Mouse (Mus musculus) ES-Bruce4 (cell line): Measurements from ENCODE around the gene Trpm2. TPM values are rescaled to one million over a fixed set of nuclear protein-coding genes. Genes with fewer than 3 reads are reported as not detected.

Experiments used
- H3K27ac ChIP-seq: 2 replicates; pipeline ENCODE4 v1.5.1; 2012; ENCODE audit warnings: low read length, inconsistent platforms; ENCODE audit not compliant: insufficient read depth
- H3K27me3 ChIP-seq: 2 replicates; pipeline ENCODE4 v1.6.1; 2012; ENCODE audit warnings: mild to moderate bottlenecking, low read length, inconsistent platforms; ENCODE audit not compliant: control insufficient read depth, poor library complexity, insufficient read depth, severe bottlenecking
- H3K36me3 ChIP-seq: 2 replicates; pipeline ENCODE4 v1.6.1; 2012; ENCODE audit warnings: inconsistent platforms, mild to moderate bottlenecking, low read length, moderate library complexity; ENCODE audit not compliant: control insufficient read depth, poor library complexity, insufficient read depth, severe bottlenecking
- H3K4me1 ChIP-seq: one replicate; pipeline ENCODE4 v1.8.1; 2011; ENCODE audit warnings: low read length; ENCODE audit not compliant: control insufficient read depth, insufficient read depth
- H3K4me3 ChIP-seq: 2 replicates; pipeline ENCODE4 v1.5.1; 2011; ENCODE audit warnings: low read depth, mild to moderate bottlenecking, low read length
- H3K9ac ChIP-seq: 2 replicates; pipeline ENCODE4 v1.6.1; 2012; ENCODE audit warnings: low read depth, mild to moderate bottlenecking, inconsistent platforms; ENCODE audit not compliant: poor library complexity, severe bottlenecking
- H3K9me3 ChIP-seq: replicated peaks from 2 replicates; pipeline ENCODE4 v1.6.1; 2012; ENCODE audit warnings: mild to moderate bottlenecking, low read length, inconsistent platforms; ENCODE audit not compliant: control insufficient read depth, poor library complexity, insufficient read depth, severe bottlenecking
- CTCF ChIP-seq: IDR thresholded peaks from one replicate; pipeline ENCODE4 v1.8.1; 2011; ENCODE audit warnings: low read depth, low read length
- EP300 ChIP-seq: IDR thresholded peaks from 2 replicates; pipeline ENCODE4 v1.6.1; 2011; ENCODE audit warnings: low read depth, low read length; ENCODE audit not compliant: insufficient read depth
- POLR2A ChIP-seq: IDR thresholded peaks from one replicate; pipeline ENCODE4 v1.8.1; 2011; ENCODE audit warnings: low read length; ENCODE audit not compliant: insufficient read depth
- polyA plus RNA-seq: library from polyadenylated mRNA; stranded (reverse); fragments of >200 nt; gene quantifications from 2 replicates; pipeline ENCODE4 v1.2.4, GENCODE M21; 2011; ENCODE audit warnings: low read depth; ENCODE audit not compliant: missing spikeins, insufficient read depth, insufficient read length

Trpm2 gene
- polyA plus RNA-seq, 1 experiment: 0.07 TPM

DNA sequence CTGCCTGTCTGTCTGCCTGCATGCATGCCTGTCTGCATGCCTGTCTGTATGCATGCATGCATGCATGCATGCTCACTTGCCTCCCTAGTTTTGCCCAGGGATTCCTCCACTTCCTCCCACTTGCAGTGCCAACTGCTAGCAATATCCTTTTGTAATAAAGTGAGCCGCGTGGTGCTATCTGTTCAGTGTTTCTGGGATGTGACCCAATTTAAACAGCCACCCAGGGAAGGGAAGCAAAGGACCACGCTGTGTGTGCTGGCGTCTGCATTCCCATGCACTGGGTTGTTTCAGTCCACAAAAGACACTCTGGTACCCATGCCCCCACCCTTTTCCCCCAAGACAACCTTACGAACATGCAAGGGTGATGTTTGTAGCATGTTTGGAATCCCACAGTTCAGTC lies 49.4 kb downstream of the Trpm2 start:
- Histone ChIP-seq H3K4me1 (no peaks in the 10 kb centered on the region), H3K27ac (no peak overlapping the region), H3K36me3 (no peaks in the 10 kb centered on the region), H3K27me3 (no peaks in the 10 kb centered on the region), H3K9me3 (no peaks in the 10 kb centered on the region), H3K4me3 (no peak overlapping the region), H3K9ac (no peak overlapping the region)
- TF ChIP-seq POLR2A (no peak), EP300 (no peak), CTCF (no peak)

DNA sequence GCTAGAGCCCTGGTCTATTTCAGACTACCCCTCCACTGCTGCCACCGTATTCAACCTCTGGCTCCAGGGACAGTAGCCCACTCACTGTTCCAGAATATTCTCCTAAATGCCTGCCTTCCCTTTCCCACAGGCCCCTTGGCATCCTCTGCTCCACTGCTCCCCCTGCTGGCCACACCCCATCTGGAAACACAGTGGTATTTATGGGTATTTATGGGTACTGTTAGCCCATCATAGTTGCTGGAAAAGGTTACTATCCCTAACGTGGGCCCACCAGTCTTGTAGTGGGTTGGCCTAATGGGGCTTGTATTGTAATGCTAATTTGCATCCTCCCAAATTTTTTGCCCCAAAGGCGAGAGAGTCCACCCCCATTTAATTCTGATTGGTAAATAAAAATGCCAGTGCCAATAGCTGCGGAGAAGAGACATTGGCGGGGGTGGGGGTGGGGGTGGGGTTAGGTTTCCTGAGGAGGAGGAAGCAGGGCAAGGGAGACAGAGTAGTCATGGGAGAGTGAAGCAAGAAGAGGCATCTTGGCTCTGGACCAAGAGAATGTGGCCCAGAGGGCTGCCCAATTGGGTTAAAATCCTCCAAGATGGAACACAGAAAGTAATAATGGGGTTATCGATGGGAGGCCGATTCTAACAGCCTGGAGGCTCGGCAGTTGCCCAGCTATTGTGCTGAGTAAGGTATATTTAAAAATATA lies 53.6 kb downstream of the Trpm2 start:
- no peak for TF ChIP-seq POLR2A
- TF ChIP-seq CTCF: peak; percentile 77
- TF ChIP-seq EP300: no peak
- H3K9me3 ChIP-seq: no peaks in the 10 kb centered on the region

DNA sequence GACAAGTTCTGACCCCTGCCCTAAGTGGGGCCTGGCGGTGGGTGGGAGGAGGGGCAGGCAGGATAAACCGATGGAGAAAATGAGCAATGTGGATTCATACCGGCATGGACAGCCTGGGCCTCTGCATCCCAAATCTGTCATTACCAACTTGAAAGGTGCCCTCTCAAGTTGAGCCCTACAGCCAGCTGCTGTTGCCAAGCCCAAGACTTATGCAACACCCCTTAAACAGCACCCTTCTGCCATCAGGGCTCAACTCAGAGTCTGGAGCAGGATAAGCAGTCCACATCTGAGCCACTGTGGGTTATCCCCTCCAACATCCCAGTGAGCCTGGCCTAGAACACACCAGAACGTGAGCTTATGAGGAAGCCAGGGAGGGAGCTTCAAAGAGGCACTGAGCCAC lies 57.1 kb downstream of the Trpm2 start:
- Histone ChIP-seq H3K4me1 (no peaks in the 10 kb centered on the region), H3K9ac (no peak overlapping the region), H3K36me3 (no peaks in the 10 kb centered on the region), H3K27ac (no peak overlapping the region), H3K9me3 (no peaks in the 10 kb centered on the region), H3K4me3 (no peak overlapping the region), H3K27me3 (no peaks in the 10 kb centered on the region)
- TF ChIP-seq CTCF (no peak), POLR2A (no peak), EP300 (no peak)

More for the DNA sequence above, 53.6 kb downstream of the Trpm2 start:
- Histone ChIP-seq H3K4me1 (no peaks in the 10 kb centered on the region), H3K9ac (no peak overlapping the region), H3K4me3 (no peak overlapping the region), H3K27me3 (no peaks in the 10 kb centered on the region), H3K27ac (no peak overlapping the region), H3K36me3 (no peaks in the 10 kb centered on the region)

DNA sequence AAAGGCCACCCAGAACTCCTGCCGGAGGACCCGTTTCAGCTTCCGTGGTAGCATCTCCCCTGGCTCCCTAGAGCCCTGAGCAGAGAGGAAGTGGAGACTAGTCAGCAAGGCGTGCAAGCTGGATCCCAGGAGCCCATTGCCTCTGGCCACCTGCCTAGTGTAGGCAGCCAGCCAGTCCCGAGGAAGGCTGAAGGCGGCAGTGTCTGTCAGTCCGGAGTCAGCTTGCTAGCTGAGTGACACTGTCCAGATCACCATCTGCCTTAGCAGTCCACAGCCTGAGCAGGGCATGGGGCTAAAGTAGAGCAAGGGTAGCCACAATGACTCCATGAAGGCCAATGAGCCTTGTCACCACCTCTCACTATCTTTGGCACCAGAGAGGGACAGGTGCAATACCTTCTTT lies 57.8 kb downstream of the Trpm2 start:
- H3K9ac ChIP-seq: no peak overlapping the region
- no peaks in the 10 kb centered on the region for H3K36me3 ChIP-seq
- H3K4me1 ChIP-seq: no peaks in the 10 kb centered on the region
- H3K27ac ChIP-seq: no peak overlapping the region
- H3K4me3 ChIP-seq: no peak overlapping the region
- TF ChIP-seq CTCF (no peak), POLR2A (no peak), EP300 (no peak)
- H3K27me3 ChIP-seq: no peaks in the 10 kb centered on the region
- no peaks in the 10 kb centered on the region for H3K9me3 ChIP-seq

DNA sequence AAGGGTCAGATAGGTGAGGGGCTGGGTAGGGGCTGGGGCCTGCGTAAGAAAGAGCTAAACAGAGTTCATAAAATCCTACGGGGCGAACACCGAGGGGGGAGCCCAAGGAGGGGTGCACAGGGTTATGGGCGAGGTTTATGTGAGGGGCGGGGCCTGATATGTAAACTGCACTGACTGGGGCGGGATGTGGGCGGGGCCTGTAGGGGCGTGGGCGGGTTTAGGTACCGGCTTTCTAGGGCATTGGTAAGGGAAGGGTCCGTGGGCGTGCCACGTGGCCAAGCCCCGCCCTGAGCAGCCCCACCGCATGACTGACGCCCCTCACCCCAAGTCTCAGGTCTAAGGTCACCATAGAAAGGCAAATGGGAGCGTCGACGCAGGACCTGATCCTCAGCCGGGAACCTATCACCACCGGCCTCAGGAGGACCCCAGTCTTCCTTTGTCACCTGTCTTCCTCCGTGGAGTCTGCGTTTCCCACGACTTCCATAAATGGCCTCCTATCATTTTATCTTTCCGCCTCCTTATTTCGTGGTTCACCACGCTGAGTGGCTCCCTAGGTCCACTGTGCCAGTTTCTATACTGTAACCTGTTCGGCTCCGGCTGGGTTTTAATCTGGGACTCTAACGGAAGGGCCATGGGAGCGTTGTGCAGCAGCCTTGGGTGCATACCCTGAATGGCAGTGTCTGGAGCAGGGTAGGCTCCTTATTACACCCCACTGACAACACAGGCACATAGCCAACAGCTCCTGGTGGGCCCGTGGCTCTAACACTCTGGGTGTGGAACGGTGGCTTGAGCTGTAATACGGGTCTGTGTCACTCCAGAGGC lies 67.3 kb downstream of the Trpm2 start:
- TF ChIP-seq EP300 (no peak), POLR2A (no peak), CTCF (no peak)
- Histone ChIP-seq H3K27ac (no peak overlapping the region), H3K9me3 (no peaks in the 10 kb centered on the region), H3K4me3 (peak overlapping the region; percentile 70), H3K4me1 (no peaks in the 10 kb centered on the region), H3K27me3 (no peaks in the 10 kb centered on the region), H3K9ac (peak overlapping the region; percentile 73), H3K36me3 (no peaks in the 10 kb centered on the region)

DNA sequence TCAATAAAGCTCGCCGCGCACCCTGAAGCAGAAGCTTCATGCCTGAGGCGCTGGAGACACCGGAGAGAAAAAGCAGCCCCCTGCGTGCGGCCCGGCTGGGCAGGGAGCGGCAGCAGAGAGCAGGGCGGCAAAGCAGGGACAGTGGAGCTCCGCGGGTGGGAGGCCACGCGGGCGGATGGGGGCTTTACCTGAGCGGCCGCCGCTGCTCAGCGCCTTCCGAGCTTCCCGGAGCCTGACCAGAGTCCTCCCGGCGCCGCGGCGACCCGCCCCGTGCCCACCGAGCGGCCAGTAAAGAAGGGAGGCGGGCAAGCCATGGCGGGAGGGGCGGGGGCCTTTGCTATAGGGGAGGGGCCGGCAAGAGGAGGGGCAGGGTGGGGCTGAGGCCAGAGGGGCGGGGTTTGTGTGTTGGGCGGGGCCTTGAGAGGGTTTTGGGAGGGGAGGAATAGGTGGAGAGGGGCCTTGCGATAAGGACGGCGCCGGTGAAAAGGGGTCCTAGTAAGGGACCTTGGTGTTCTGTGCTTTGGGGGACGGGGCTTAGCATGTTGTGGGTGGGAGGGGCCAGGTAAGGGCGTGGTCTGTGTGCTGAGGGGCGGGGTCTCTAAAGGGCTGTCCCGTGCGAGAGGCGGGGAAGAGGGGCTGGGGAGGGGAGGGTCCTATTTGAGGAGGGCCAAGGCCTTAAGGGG lies 68.0 kb downstream of the Trpm2 start, which contains the start of gene Lrrc3:
Gene Lrrc3 (minus strand): TSS at position 326 of the 683 bp plus-strand sequence.
- no peak within 1 kb of the TSS for H3K27ac ChIP-seq
- peak within 1 kb of the TSS; percentile 73 for H3K9ac ChIP-seq
- no peaks in the 10 kb centered on the region for H3K27me3 ChIP-seq
- H3K4me1 ChIP-seq: no peaks in the 10 kb centered on the region
- peak within 1 kb of the TSS; percentile 93 for H3K4me3 ChIP-seq
- no peaks in the 10 kb centered on the region for H3K9me3 ChIP-seq
- TF ChIP-seq CTCF (no peak), EP300 (no peak), POLR2A (no peak)
- H3K36me3 ChIP-seq: no peaks in the 10 kb centered on the region
